Mouse (Mus musculus) cerebellum, postnatal 36 days (tissue): ENCODE data around the gene Abcf1.
A peak's percentile ranks its signal among the peaks of the same experiment; 100 is the strongest.
"Not testable (repeated sequence)": the region's sequence is repeated elsewhere in the genome, so short reads cannot be mapped to it uniquely, and the experiment has no call there.

Experiments
- DNase-seq, 2 experiments: peaks; one replicate each; pipeline ENCODE4 v3.0.0; 2021 to 2022; ENCODE audit warnings: mixed read lengths in 2 of 2

Abcf1 gene

DNA sequence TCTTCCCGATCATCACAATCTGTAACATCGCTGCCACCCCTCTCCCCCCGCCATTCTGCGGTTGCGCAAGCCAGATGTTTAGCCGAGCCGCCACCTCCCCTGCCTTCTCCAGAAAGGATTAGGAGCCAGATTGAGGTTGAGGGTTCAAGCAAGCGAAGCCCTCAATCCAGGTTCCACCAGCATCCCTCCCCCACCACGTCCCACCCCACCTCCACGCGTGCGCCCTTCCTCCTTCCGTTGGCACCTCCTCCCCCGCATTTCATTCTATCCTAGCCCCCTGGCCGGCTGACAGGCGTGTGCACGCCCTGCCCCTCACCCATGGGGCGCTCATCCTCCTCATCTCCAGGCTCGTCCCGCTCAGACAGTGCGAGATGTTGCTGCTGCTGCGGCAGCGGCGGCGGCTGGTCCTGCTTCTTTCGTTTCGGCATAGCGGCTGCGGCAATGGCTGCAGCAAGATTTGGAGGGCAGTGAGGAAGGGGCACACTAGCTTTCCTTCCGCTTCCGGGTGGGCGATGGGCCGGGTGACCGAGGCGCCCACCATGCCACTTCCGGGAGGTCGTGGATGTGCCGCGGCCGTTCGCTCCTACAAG is 9.3 kb upstream of the Abcf1 start:
- no peak for DNase-seq

- no peak for DNase-seq
Observed at GRCm38 (mm10) chr17:35972131-35972530, 2.6 kb upstream of the Abcf1 start.

GRCm38 (mm10) chr17:35967621-35968020 is 1.9 kb downstream of the Abcf1 start:
- no peak for DNase-seq

GRCm38 (mm10) chr17:35963279-35963678 is 6.3 kb downstream of the Abcf1 start:
- no peak for DNase-seq

- no peak for DNase-seq
Observed at GRCm38 (mm10) chr17:35958533-35959223, 10.9 kb downstream of the Abcf1 start.

- DNase-seq: no peak
Observed at GRCm38 (mm10) chr17:35954665-35955064, 14.9 kb downstream of the Abcf1 start.

DNA sequence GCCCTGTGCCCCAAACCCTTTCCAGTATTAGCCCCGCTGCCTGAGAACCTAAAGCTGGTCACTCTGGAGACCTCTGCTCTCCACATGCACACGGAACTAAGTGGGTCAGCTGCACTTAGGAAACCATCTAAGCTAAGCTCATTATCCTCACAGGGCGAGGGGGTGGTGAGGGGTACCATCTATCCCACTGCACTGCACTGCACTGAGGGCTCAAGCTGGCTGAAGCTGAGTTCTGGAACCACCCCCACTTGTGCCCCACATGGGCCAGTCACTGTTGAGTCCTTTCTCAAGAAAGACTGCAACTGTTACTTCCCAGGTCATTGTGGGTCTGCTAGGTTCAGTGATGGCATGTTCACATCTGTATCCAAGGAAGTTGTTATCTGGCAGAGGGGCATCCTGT is 17.0 kb downstream of the Abcf1 start:
- not testable (repeated sequence) for DNase-seq

DNA sequence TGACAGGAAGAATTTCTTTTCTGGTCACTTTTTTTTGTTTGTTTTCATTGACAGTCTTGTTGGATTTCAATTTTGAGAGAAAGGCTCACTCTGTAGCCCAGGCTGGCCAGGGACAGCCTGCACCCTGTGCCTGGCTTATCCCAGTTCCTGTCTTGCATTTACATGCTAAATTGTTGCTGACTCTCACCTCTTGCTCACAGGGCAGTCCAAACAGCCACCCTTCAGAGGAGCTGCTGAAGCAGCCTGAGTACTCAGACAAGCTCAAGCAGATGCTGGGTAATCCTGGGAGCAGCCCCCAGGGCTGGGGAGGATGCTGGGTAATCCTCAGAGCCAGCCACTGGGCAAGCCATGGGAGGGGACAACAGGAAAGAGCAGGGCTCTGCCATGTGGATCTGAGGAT is 18.6 kb downstream of the Abcf1 start:
- DNase-seq: not testable (repeated sequence)

DNA sequence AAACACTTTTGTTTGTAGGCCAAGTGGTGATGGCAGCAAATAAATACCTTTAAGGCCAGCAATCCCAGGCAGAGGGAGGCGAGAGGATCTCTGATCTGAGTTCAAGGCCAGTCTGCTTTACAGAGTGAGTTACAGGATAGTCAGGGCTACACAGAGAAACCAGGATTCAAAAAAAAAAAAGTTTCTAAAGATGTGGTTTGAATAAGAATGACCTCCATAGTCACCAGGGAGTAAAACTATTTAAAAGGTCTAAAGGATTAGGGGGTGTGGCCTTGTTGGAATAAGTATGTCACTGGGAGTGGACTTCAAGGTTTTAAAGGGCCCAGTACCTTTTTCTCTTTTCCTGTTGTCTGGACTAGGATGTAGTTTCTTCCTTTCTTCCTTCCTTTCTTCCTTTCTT is 29.6 kb downstream of the Abcf1 start:
- DNase-seq: no peak

GRCm38 (mm10) chr17:35939108-35939507 is 30.5 kb downstream of the Abcf1 start:
- no peak for DNase-seq

DNA sequence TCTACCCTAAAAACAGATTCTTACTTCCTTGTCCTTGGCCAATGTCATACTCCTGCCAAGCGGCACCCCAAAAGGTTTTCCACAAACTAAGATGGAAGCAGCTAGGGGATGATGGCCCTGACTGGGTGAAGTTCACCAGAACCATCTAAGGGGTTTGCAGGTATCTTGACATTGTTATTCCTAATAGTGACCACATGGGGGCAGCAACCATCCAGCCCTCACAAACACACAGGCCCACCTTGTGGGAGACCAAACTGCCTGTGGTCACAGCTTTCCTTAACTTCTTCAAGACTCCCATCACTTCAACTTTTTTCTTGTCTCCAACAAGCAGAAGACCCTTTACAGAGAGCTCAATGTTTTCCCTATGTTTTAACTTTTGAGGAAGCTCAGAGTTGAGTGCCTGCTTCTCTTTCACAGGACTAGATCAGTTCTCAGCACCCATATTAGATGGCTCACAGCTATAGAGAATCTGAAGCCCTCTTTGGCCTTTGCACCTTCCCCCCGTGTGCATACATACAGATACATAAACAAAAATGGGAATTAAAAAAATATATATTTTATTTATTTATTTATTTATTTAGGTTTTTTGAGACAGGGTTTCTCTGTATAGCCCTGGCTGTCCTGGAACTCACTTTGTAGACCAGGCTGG is 31.7 kb downstream of the Abcf1 start:
- DNase-seq: peak; percentile 50 to 52

GRCm38 (mm10) chr17:35935763-35936162 is 33.8 kb downstream of the Abcf1 start:
- DNase-seq: not testable (repeated sequence)

GRCm38 (mm10) chr17:35932608-35933007 is 37.0 kb downstream of the Abcf1 start:
- no peak for DNase-seq

- no peak for DNase-seq
Observed at GRCm38 (mm10) chr17:35930627-35931026, 38.9 kb downstream of the Abcf1 start.

GRCm38 (mm10) chr17:35929534-35929933 is 40.0 kb downstream of the Abcf1 start:
- DNase-seq: no peak

GRCm38 (mm10) chr17:35927471-35927870 is 42.1 kb downstream of the Abcf1 start:
- DNase-seq: no peak

- DNase-seq: no peak
Observed at GRCm38 (mm10) chr17:35923281-35923680, 46.3 kb downstream of the Abcf1 start.

DNA sequence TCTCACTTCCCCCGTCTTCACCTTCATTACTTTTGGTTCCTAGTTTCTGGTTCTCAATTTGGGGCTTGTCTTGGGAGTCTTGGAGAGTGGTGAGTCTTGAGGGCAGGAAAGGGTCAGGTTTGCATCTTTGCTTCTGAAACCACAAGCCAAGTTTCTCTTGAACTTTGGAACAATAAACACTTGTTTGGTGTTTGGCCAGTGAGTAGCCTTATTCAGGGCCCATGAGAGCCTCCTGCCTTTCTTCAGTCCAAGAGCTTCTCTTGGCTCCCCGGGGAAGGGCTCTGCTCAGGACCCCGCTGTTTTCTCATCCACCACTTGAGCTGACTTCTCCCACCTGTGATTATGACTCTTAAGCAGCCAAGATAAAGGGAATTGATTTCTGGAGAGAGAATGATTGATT is 47.0 kb downstream of the Abcf1 start:
- no peak for DNase-seq

- DNase-seq: no peak
Observed at GRCm38 (mm10) chr17:35921710-35922109, 47.9 kb downstream of the Abcf1 start.

DNA sequence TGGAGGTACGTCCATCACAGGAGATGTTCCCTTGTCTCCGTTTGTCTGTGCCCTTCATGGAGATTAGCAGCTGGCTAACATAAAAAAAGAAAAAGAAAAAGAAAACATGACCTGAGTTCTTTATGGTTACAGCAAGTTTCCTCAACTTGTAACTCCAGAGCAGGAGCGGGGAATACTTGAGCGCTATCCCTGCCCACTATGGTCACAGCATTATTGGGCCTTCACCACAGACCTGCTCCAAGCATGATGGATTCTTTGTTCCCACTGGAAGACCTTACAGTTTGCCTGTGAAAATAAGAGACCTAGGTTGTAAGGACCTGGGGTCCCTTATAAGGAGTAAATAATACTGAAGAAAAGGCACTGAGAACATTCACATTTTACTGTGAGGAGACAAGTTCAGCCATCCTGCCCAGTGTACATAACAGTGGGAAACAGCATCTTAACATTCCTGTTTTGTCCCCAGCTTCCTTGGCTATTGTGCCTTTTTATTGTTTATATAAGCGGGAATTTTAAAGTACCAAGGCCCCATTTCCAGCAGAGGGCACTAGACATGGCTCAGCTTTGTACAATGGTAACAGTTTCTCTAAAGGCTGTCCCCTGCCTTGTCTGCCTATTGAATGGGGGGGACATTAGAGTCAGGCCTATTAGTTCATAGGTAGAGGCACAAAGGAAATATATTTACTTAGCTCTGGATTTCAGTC is 48.5 kb downstream of the Abcf1 start:
- no peak for DNase-seq

DNA sequence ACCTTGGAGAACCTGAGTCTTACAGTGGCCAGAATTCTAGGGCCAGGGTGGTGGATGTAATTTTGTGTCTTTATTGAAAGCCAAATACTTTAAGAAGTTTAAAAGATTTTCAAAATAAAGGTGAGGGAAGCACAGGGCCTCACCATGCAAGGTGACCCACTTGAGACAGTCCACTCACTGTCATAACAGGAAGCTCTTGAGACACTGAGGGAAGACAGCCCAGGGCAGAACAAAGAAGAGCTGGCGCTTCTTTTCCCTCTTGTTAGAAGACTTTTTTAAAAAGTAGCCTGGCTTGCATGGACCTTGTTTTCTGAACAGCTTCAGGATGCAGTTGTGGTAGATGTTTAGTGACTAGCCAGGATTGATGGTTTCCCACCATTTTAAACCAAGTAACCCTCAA is 49.2 kb downstream of the Abcf1 start:
- DNase-seq: no peak

DNA sequence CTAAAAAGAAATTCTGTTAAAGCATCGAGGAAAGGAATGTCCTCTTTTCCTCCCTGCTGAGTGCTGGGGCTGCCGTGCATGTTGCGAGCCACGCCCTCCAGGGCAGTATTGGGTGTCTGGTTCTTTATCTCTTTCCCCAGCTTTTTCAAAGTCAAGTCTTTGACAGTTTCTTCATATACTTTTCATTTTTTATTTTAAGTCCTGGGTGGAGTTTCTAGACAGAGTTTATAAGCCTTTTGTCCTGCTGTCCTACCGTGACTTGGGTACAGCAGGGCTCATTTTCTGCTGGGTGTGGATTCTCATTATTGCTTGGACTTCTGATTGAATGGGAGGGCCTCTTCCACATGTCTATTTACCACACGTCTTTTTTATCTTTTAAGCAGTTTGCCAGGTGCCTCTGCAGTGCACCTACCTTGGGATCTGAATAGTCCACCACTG is 49.7 kb downstream of the Abcf1 start:
- DNase-seq: no peak

GRCm38 (mm10) chr17:35919060-35919715 is 50.4 kb downstream of the Abcf1 start:
- peak; percentile 92 to 94 for DNase-seq
